Mouse (Mus musculus) spleen, adult 2 months (tissue): ENCODE measurements around the gene Tnip3. TPM values are rescaled to one million over a fixed set of nuclear protein-coding genes. Genes with fewer than 3 reads are reported as not detected.

ENCODE experiments used
- DNase-seq, 2 experiments: peaks; one replicate each; pipeline versions ENCODE4 v3.0.0 to v3.0.0-alpha.2; 2012 to 2021; ENCODE audit warnings: low spot score in 2 of 2, low read depth in 1 of 2
- H3K27ac ChIP-seq: fragments of 200-500 bp; 2 replicates; pipeline ENCODE4 v1.5.1; 2012; ENCODE audit warnings: low read length, inconsistent platforms; ENCODE audit not compliant: insufficient read depth
- H3K27me3 ChIP-seq: fragments of 200-500 bp; 2 replicates; pipeline ENCODE4 v1.6.1; 2012; ENCODE audit warnings: mild to moderate bottlenecking, moderate library complexity, low read length, inconsistent platforms; ENCODE audit not compliant: control insufficient read depth, insufficient read depth
- H3K36me3 ChIP-seq: fragments of 200-500 bp; 2 replicates; pipeline ENCODE4 v1.6.1; 2012; ENCODE audit warnings: mild to moderate bottlenecking, low read length, inconsistent platforms; ENCODE audit not compliant: control insufficient read depth, insufficient read depth
- H3K4me1 ChIP-seq: fragments of 200-500 bp; 2 replicates; pipeline ENCODE4 v1.6.1; 2011; ENCODE audit warnings: inconsistent platforms; ENCODE audit not compliant: control insufficient read depth, insufficient read depth, insufficient read length
- H3K4me3 ChIP-seq: fragments of 200-500 bp; 2 replicates; pipeline ENCODE4 v1.5.1; 2011; ENCODE audit warnings: mild to moderate bottlenecking, inconsistent platforms; ENCODE audit not compliant: insufficient read depth, insufficient read length; ENCODE audit errors: extremely low read depth
- CTCF ChIP-seq: fragments of 200-500 bp; IDR thresholded peaks from 2 replicates; pipeline ENCODE4 v1.5.1; 2011; ENCODE audit warnings: mild to moderate bottlenecking, inconsistent platforms; ENCODE audit not compliant: insufficient read depth, insufficient read length, insufficient replicate concordance; ENCODE audit errors: extremely low read depth
- POLR2A ChIP-seq: fragments of 200-500 bp; IDR thresholded peaks from 2 replicates; pipeline ENCODE4 v1.6.1; 2011; ENCODE audit warnings: low read depth, low read length, inconsistent platforms
- WGBS: fragments of 180-500 bp; shearing (Covaris S2); methylation state at CpG from one replicate; pipeline ENCODE4 v1.1.7; 2018; 5-methylcytosine and 5-hydroxymethylcytosine counted together
- polyA plus RNA-seq: library from polyadenylated mRNA; depleted of rRNA; stranded (reverse); fragments of >200 nt; gene quantifications from 2 replicates; pipeline ENCODE4 v1.2.3, GENCODE M21; 2012

Tnip3 gene
- polyA plus RNA-seq, 1 experiment, result 0.19 TPM

- Histone ChIP-seq H3K36me3 (no peaks in the 10 kb centered on the region), H3K27ac (no peak overlapping the region), H3K4me1 (peaks cover 2% of the 10 kb centered on the region), H3K27me3 (no peaks in the 10 kb centered on the region), H3K4me3 (no peak overlapping the region)
- TF ChIP-seq CTCF (no peak), POLR2A (no peak)
- WGBS, result 64% methylated on average over 3 of the region's 3 CpGs
- DNase-seq, result no peak
Measured at GRCm38 (mm10) chr6:65542391-65542790, 17.3 kb downstream of the Tnip3 start.

DNA sequence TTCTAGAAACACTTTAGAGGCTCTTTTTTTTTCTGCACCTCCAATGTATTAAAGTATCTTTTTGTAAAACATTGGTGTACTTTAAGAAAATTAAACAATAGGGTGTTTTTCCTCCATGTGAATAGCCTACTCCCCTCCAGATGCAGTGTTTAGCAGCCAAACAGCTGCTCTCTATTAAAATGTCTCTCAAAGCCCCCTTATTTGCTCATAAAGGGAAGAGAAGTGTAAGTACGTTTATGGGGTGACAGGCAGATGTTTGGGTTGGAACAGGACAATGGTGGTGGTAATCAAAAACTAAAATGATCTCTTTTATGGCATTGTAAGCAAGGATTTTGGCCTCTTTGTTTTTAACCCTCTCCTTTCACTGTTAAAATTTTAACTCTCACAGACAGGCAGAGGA is 17.8 kb downstream of the Tnip3 start:
- no peak overlapping the region for H3K4me3 ChIP-seq
- 84% methylated on average over 1 of the region's 1 CpGs for WGBS
- no peak for TF ChIP-seq POLR2A
- TF ChIP-seq CTCF, result no peak
- H3K27ac ChIP-seq, result no peak overlapping the region
- H3K27me3 ChIP-seq, result no peaks in the 10 kb centered on the region
- peaks cover 2% of the 10 kb centered on the region for H3K4me1 ChIP-seq
- DNase-seq, result no peak
- no peaks in the 10 kb centered on the region for H3K36me3 ChIP-seq

GRCm38 (mm10) chr6:65563887-65564656 is 39.0 kb downstream of the Tnip3 start:
- no peaks in the 10 kb centered on the region for H3K27me3 ChIP-seq
- H3K36me3 ChIP-seq, result no peaks in the 10 kb centered on the region
- peaks cover 4% of the 10 kb centered on the region; the same call in 1 of the 2 replicates for H3K4me1 ChIP-seq
- DNase-seq, result no peak
- TF ChIP-seq POLR2A (no peak), CTCF (no peak)
- H3K4me3 ChIP-seq, result no peak overlapping the region
- H3K27ac ChIP-seq, result no peak overlapping the region
- 47% methylated on average over 3 of the region's 3 CpGs for WGBS

DNA sequence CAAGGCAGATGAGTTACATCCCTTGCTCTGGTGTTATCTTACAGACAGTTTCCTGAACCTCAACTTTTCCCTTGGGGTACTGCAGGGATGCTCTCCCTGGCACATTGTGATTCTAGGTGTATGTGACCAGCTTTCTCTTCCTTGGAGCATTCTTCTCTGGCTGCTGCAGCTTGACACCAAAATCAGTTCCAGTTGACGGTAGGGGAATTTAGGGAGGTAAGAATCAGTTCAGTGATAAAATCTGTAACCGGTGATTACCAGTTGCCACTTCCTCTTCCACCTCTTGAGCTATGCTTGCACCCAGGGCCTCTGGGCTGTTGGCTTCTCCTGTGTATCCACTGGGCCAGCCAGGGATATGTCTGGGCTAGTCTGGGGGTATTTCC is 39.5 kb downstream of the Tnip3 start:
- TF ChIP-seq CTCF, result no peak
- TF ChIP-seq POLR2A, result no peak
- WGBS, result 19% methylated on average over 2 of the region's 2 CpGs
- no peak for DNase-seq
- H3K4me3 ChIP-seq, result no peak overlapping the region
- peaks cover 4% of the 10 kb centered on the region; the same call in 1 of the 2 replicates for H3K4me1 ChIP-seq
- H3K36me3 ChIP-seq, result no peaks in the 10 kb centered on the region
- no peaks in the 10 kb centered on the region for H3K27me3 ChIP-seq
- H3K27ac ChIP-seq, result no peak overlapping the region

GRCm38 (mm10) chr6:65569741-65570140 is 44.6 kb downstream of the Tnip3 start:
- WGBS, result 33% methylated on average over 8 of the region's 8 CpGs
- no peaks in the 10 kb centered on the region for H3K36me3 ChIP-seq
- H3K4me1 ChIP-seq, result 0 out of 2 replicates have a peak, but pooled peaks cover under 1% of the 10 kb centered on the region
- no peak overlapping the region for H3K4me3 ChIP-seq
- no peaks in the 10 kb centered on the region for H3K27me3 ChIP-seq
- DNase-seq, result peak; percentile 9 to 45
- H3K27ac ChIP-seq, result no peak overlapping the region
- TF ChIP-seq CTCF, result no peak

GRCm38 (mm10) chr6:65578151-65578973 is 53.2 kb downstream of the Tnip3 start:
- Histone ChIP-seq H3K4me3 (no peak overlapping the region), H3K36me3 (no peaks in the 10 kb centered on the region), H3K27me3 (no peaks in the 10 kb centered on the region), H3K4me1 (no peaks in the 10 kb centered on the region), H3K27ac (no peak overlapping the region)
- no peak for DNase-seq
- TF ChIP-seq CTCF, result no peak
- TF ChIP-seq POLR2A, result no peak
- WGBS, result 18% methylated on average over 8 of the region's 8 CpGs
